Mouse (Mus musculus) ES-Bruce4 (cell line): ENCODE data around the gene Unc13b. TPM values are rescaled to one million over a fixed set of nuclear protein-coding genes. Genes with fewer than 3 reads are reported as not detected.
A peak's percentile ranks its signal among the peaks of the same experiment; 100 is the strongest.

ENCODE experiments used
- H3K27ac ChIP-seq: 2 replicates; pipeline ENCODE4 v1.5.1; 2012; ENCODE audit warnings: low read length, inconsistent platforms; ENCODE audit not compliant: insufficient read depth
- H3K27me3 ChIP-seq: 2 replicates; pipeline ENCODE4 v1.6.1; 2012; ENCODE audit warnings: mild to moderate bottlenecking, low read length, inconsistent platforms; ENCODE audit not compliant: control insufficient read depth, poor library complexity, insufficient read depth, severe bottlenecking
- H3K36me3 ChIP-seq: 2 replicates; pipeline ENCODE4 v1.6.1; 2012; ENCODE audit warnings: inconsistent platforms, mild to moderate bottlenecking, low read length, moderate library complexity; ENCODE audit not compliant: control insufficient read depth, poor library complexity, insufficient read depth, severe bottlenecking
- H3K4me1 ChIP-seq: one replicate; pipeline ENCODE4 v1.8.1; 2011; ENCODE audit warnings: low read length; ENCODE audit not compliant: control insufficient read depth, insufficient read depth
- H3K4me3 ChIP-seq: 2 replicates; pipeline ENCODE4 v1.5.1; 2011; ENCODE audit warnings: low read depth, mild to moderate bottlenecking, low read length
- H3K9ac ChIP-seq: 2 replicates; pipeline ENCODE4 v1.6.1; 2012; ENCODE audit warnings: low read depth, mild to moderate bottlenecking, inconsistent platforms; ENCODE audit not compliant: poor library complexity, severe bottlenecking
- H3K9me3 ChIP-seq: replicated peaks from 2 replicates; pipeline ENCODE4 v1.6.1; 2012; ENCODE audit warnings: mild to moderate bottlenecking, low read length, inconsistent platforms; ENCODE audit not compliant: control insufficient read depth, poor library complexity, insufficient read depth, severe bottlenecking
- CTCF ChIP-seq: IDR thresholded peaks from one replicate; pipeline ENCODE4 v1.8.1; 2011; ENCODE audit warnings: low read depth, low read length
- EP300 ChIP-seq: IDR thresholded peaks from 2 replicates; pipeline ENCODE4 v1.6.1; 2011; ENCODE audit warnings: low read depth, low read length; ENCODE audit not compliant: insufficient read depth
- POLR2A ChIP-seq: IDR thresholded peaks from one replicate; pipeline ENCODE4 v1.8.1; 2011; ENCODE audit warnings: low read length; ENCODE audit not compliant: insufficient read depth
- polyA plus RNA-seq: library from polyadenylated mRNA; stranded (reverse); fragments of >200 nt; gene quantifications from 2 replicates; pipeline ENCODE4 v1.2.4, GENCODE M21; 2011; ENCODE audit warnings: low read depth; ENCODE audit not compliant: missing spikeins, insufficient read depth, insufficient read length

The Unc13b gene
- polyA plus RNA-seq, 1 experiment = 23.1 TPM

- H3K27me3 ChIP-seq = no peaks in the 10 kb centered on the region
- TF ChIP-seq EP300 (no peak), POLR2A (no peak), CTCF (no peak)
- H3K27ac ChIP-seq = no peak overlapping the region
- peaks cover 2% of the 10 kb centered on the region for H3K4me1 ChIP-seq
- H3K9me3 ChIP-seq = no peaks in the 10 kb centered on the region
- peaks cover 32% of the 10 kb centered on the region for H3K36me3 ChIP-seq
- no peak overlapping the region for H3K4me3 ChIP-seq
- H3K9ac ChIP-seq = no peak overlapping the region
These were observed 38.9 kb upstream of the Unc13b start for GRCm38 (mm10) chr4:43019641-43020465.

- Histone ChIP-seq H3K9ac (peak overlapping the region; percentile 21; the same call in 1 of the 2 replicates), H3K4me3 (no peak overlapping the region), H3K36me3 (peaks cover 32% of the 10 kb centered on the region), H3K4me1 (peaks cover 2% of the 10 kb centered on the region), H3K27ac (no peak overlapping the region; the same call in 1 of the 2 replicates), H3K27me3 (no peaks in the 10 kb centered on the region), H3K9me3 (no peaks in the 10 kb centered on the region)
- TF ChIP-seq CTCF = peak; percentile 37
- no peak for TF ChIP-seq EP300
These were observed 37.9 kb upstream of the Unc13b start for GRCm38 (mm10) chr4:43020876-43021275.

- Histone ChIP-seq H3K27ac (no peak overlapping the region; the same call in 1 of the 2 replicates), H3K36me3 (peaks cover 32% of the 10 kb centered on the region), H3K4me3 (no peak overlapping the region), H3K27me3 (no peaks in the 10 kb centered on the region), H3K4me1 (peaks cover 2% of the 10 kb centered on the region), H3K9me3 (no peaks in the 10 kb centered on the region), H3K9ac (peak overlapping the region; percentile 21)
- TF ChIP-seq CTCF = peak; percentile 40
- TF ChIP-seq POLR2A = no peak
- TF ChIP-seq EP300 = no peak
These were observed 37.4 kb upstream of the Unc13b start for GRCm38 (mm10) chr4:43021341-43021740.

GRCm38 (mm10) chr4:43024673-43025072 lies 34.1 kb upstream of the Unc13b start:
- H3K27ac ChIP-seq = no peak overlapping the region
- H3K27me3 ChIP-seq = no peaks in the 10 kb centered on the region
- peaks cover 25% of the 10 kb centered on the region for H3K36me3 ChIP-seq
- H3K4me1 ChIP-seq = peaks cover 2% of the 10 kb centered on the region
- H3K4me3 ChIP-seq = peak overlapping the region; percentile 93
- TF ChIP-seq EP300 (no peak), CTCF (no peak), POLR2A (no peak)
- H3K9me3 ChIP-seq = no peaks in the 10 kb centered on the region
- peak overlapping the region; percentile 74 for H3K9ac ChIP-seq

- H3K4me1 ChIP-seq = peaks cover 3% of the 10 kb centered on the region
These were observed 33.4 kb upstream of the Unc13b start, which contains the start of gene Pigo for GRCm38 (mm10) chr4:43025084-43025960. Gene Pigo, minus strand, starts transcription at chr4:43025819.

More at GRCm38 (mm10) chr4:43025084-43025960, 33.4 kb upstream of the Unc13b start, which contains the start of gene Pigo:
- Histone ChIP-seq H3K4me3 (peak within 1 kb of the TSS; percentile 93), H3K9me3 (no peaks in the 10 kb centered on the region), H3K27me3 (no peaks in the 10 kb centered on the region), H3K36me3 (peaks cover 25% of the 10 kb centered on the region), H3K9ac (peak within 1 kb of the TSS; percentile 74), H3K27ac (peak within 1 kb of the TSS; percentile 73; the same call in 1 of the 2 replicates)
- TF ChIP-seq EP300 (0 out of 2 replicates have a peak, but pooled peaks have one; percentile 40), POLR2A (peak; percentile 43), CTCF (peak; percentile 83)
